Mouse (Mus musculus) embryonic facial prominence, embryonic 10.5 days (tissue): Measurements from ENCODE around the gene Dhx8. TPM values are rescaled to one million over a fixed set of nuclear protein-coding genes. Genes with fewer than 3 reads are reported as not detected.
A peak's percentile ranks its signal among the peaks of the same experiment; 100 is the strongest.

ENCODE experiments used
- DNase-seq: peaks from one replicate; pipeline ENCODE4 v3.0.0-alpha.2; 2017; ENCODE audit warnings: low spot score
- H3K27ac ChIP-seq: fragments of 300-500 bp; sonication (generic); replicated peaks from 2 replicates; pipeline ENCODE4 v1.5.1; 2016; ENCODE audit warnings: mild to moderate bottlenecking
- H3K27me3 ChIP-seq: fragments of 300-500 bp; sonication (generic); replicated peaks from 2 replicates; pipeline ENCODE4 v1.6.1; 2016; ENCODE audit warnings: low read depth, mild to moderate bottlenecking; ENCODE audit not compliant: poor library complexity, severe bottlenecking
- H3K36me3 ChIP-seq: fragments of 300-500 bp; sonication (generic); replicated peaks from 2 replicates; pipeline ENCODE4 v1.6.1; 2016; ENCODE audit warnings: mild to moderate bottlenecking, moderate library complexity
- H3K4me1 ChIP-seq: fragments of 300-500 bp; sonication (generic); 2 replicates; pipeline ENCODE4 v1.6.1; 2016
- H3K4me3 ChIP-seq: fragments of 300-500 bp; sonication (generic); 2 replicates; pipeline ENCODE4 v1.5.1; 2016; ENCODE audit warnings: mild to moderate bottlenecking, moderate library complexity
- H3K9me3 ChIP-seq: fragments of 300-500 bp; sonication (generic); 2 replicates; pipeline ENCODE4 v1.6.1; 2016; ENCODE audit warnings: mild to moderate bottlenecking
- WGBS: fragments of 180-500 bp; shearing (Covaris S2); methylation state at CpG from one replicate; pipeline ENCODE4 v1.1.7; 2016; 5-methylcytosine and 5-hydroxymethylcytosine counted together
- polyA plus RNA-seq: library from polyadenylated mRNA; unstranded; fragments of >200 nt; fragmentation: Nextera tagmentation; extraction: Ambion mirVana; gene quantifications from 2 replicates; pipeline ENCODE4 v1.2.1, GENCODE M21; 2016

The Dhx8 gene
- polyA plus RNA-seq, 1 experiment from 2014 or later = 52.3 TPM

DNA sequence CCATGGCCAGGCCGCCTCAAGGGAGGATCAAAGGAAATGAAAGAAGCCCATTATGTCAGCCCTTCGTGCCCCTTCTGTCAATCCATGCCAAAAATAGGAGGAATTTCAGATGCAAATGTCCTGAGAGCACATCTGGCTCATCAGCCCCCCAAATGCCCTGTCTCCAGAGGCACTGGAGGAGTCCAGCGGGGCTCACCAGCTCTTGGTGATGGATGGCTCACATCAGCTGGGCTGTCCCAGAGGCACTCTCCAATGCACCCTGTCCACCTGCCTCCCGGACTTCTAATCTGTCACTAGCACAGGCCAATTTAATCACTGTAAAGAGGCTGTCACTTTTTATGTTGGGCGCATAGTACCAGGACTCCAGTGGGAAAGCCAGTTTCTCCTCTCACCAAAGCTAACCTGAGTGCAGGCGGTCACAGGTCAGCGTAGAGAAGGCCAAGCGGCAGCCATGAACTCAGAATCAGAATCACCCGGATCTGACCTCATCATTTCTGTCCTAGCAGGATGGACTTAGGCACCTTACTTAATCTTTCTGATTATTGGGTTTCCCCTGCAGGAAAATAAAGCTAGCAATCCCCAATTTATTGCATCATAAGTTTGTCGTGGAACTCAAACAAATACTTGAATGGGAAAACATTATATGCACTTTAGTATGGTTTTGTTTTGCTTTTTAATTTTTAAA, 25.8 kb upstream of the Dhx8 start:
- no peak overlapping the region for H3K27ac ChIP-seq
- H3K4me3 ChIP-seq = no peak overlapping the region
- peaks cover 18% of the 10 kb centered on the region for H3K4me1 ChIP-seq
- no peaks in the 10 kb centered on the region for H3K27me3 ChIP-seq
- no peak for DNase-seq
- 82% methylated on average over 10 of the region's 10 CpGs for WGBS
- H3K9me3 ChIP-seq = no peaks in the 10 kb centered on the region
- H3K36me3 ChIP-seq = no peaks in the 10 kb centered on the region

GRCm38 (mm10) chr11:101708482-101708881, 24.2 kb upstream of the Dhx8 start:
- no peak overlapping the region for H3K4me3 ChIP-seq
- WGBS = 48% methylated on average over 5 of the region's 5 CpGs
- H3K9me3 ChIP-seq = no peaks in the 10 kb centered on the region
- no peaks in the 10 kb centered on the region for H3K36me3 ChIP-seq
- H3K27me3 ChIP-seq = no peaks in the 10 kb centered on the region
- peaks cover 14% of the 10 kb centered on the region for H3K4me1 ChIP-seq
- H3K27ac ChIP-seq = 0 out of 2 replicates have a peak overlapping the region, but pooled peaks have one; percentile 19
- DNase-seq = no peak

DNA sequence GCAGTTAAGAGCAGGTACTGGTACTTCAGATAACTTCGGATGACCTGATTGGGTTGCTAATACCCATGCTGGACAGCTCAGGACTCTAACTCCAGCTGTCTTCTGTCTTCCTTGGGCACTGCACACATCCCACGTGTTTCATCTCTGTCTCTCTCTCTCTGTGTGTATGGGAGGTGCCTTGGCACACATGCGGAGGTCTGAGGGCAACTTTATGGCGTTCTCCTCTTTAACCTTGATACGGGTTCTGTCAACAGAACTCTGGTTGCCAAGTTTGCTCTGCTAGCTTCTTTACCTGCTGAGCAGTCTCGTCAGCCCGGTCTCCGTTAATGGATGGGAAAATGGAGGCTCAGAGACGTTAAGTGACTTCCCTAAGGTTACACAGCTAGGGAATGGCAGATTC, 19.9 kb upstream of the Dhx8 start:
- peaks cover 6% of the 10 kb centered on the region for H3K4me1 ChIP-seq
- WGBS = 87% methylated on average over 9 of the region's 9 CpGs
- DNase-seq = no peak
- no peak overlapping the region for H3K27ac ChIP-seq
- no peaks in the 10 kb centered on the region for H3K36me3 ChIP-seq
- no peaks in the 10 kb centered on the region for H3K27me3 ChIP-seq
- no peak overlapping the region for H3K4me3 ChIP-seq
- H3K9me3 ChIP-seq = no peaks in the 10 kb centered on the region

DNA sequence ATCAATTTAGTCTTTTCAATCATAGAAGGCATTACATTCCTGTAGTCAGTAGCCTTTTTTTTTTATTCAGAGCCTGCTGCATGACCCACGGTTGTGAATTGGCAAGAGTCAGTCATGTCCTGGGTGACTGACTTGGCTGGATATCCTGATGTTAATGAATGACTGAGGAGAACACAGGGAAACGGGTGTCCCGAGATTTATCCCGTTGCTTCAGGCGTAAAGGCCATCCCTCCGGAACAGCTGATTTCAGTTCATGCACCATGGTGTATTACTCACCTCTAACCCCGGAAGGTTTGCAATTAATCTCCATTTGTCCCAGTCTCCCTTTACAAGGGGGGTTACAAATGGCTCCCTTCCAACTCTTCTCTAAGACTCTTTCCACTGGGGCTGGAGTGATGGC, 18.7 kb upstream of the Dhx8 start:
- no peak for DNase-seq
- Histone ChIP-seq H3K4me1 (peaks cover 10% of the 10 kb centered on the region), H3K4me3 (no peak overlapping the region), H3K27me3 (no peaks in the 10 kb centered on the region), H3K27ac (no peak overlapping the region), H3K36me3 (no peaks in the 10 kb centered on the region), H3K9me3 (no peaks in the 10 kb centered on the region)
- 81% methylated on average over 7 of the region's 7 CpGs for WGBS

GRCm38 (mm10) chr11:101718324-101718723, 14.4 kb upstream of the Dhx8 start:
- Histone ChIP-seq H3K27me3 (no peaks in the 10 kb centered on the region), H3K27ac (0 out of 2 replicates have a peak overlapping the region, but pooled peaks have one; percentile 14), H3K4me3 (no peak overlapping the region), H3K9me3 (no peaks in the 10 kb centered on the region), H3K36me3 (no peaks in the 10 kb centered on the region), H3K4me1 (peaks cover 10% of the 10 kb centered on the region)
- no peak for DNase-seq
- WGBS = 38% methylated on average over 4 of the region's 4 CpGs

GRCm38 (mm10) chr11:101719986-101720520, 12.7 kb upstream of the Dhx8 start:
- Histone ChIP-seq H3K27me3 (no peaks in the 10 kb centered on the region), H3K4me1 (peaks cover 10% of the 10 kb centered on the region), H3K9me3 (no peaks in the 10 kb centered on the region), H3K4me3 (no peak overlapping the region), H3K36me3 (no peaks in the 10 kb centered on the region), H3K27ac (no peak overlapping the region)
- WGBS = 80% methylated on average over 21 of the region's 21 CpGs
- DNase-seq = no peak

DNA sequence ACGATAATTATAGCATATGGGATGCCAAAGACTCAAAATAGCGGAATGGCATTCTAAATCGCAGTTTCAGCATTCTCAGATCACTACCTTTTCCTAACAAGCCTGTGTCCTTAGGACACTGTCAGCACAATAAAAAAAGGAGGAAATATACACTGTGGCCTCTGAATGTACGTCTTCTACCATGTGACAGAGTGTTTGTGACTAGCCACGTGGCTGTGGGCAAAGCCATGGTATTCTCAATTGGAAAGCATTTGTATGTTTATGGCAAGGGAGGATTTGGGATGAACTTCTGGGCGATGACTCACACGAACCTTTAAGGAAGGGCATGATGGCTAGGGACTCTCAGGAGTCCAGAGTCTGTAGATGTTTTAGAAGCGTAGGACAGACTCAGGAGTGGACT, 7.7 kb upstream of the Dhx8 start:
- no peaks in the 10 kb centered on the region for H3K27me3 ChIP-seq
- 85% methylated on average over 8 of the region's 8 CpGs for WGBS
- peaks cover 10% of the 10 kb centered on the region for H3K4me1 ChIP-seq
- no peak overlapping the region for H3K27ac ChIP-seq
- no peaks in the 10 kb centered on the region for H3K36me3 ChIP-seq
- DNase-seq = no peak
- no peaks in the 10 kb centered on the region for H3K9me3 ChIP-seq
- H3K4me3 ChIP-seq = no peak overlapping the region

GRCm38 (mm10) chr11:101726765-101727164, 6.0 kb upstream of the Dhx8 start:
- Histone ChIP-seq H3K4me1 (peaks cover 10% of the 10 kb centered on the region), H3K4me3 (no peak overlapping the region), H3K36me3 (no peaks in the 10 kb centered on the region), H3K27me3 (no peaks in the 10 kb centered on the region), H3K27ac (peak overlapping the region; percentile 21; the same call in 1 of the 2 replicates), H3K9me3 (no peaks in the 10 kb centered on the region)
- no peak for DNase-seq
- 47% methylated on average over 2 of the region's 2 CpGs for WGBS

- no peaks in the 10 kb centered on the region for H3K27me3 ChIP-seq
- WGBS = 71% methylated on average over 3 of the region's 3 CpGs
- peak; percentile 13 for DNase-seq
- H3K27ac ChIP-seq = no peak overlapping the region
- H3K36me3 ChIP-seq = peaks cover under 1% of the 10 kb centered on the region; the same call in 1 of the 2 replicates
- H3K9me3 ChIP-seq = no peaks in the 10 kb centered on the region
- H3K4me1 ChIP-seq = peaks cover 20% of the 10 kb centered on the region
- no peak overlapping the region for H3K4me3 ChIP-seq
Observed at GRCm38 (mm10) chr11:101729308-101729707, 3.4 kb upstream of the Dhx8 start.

DNA sequence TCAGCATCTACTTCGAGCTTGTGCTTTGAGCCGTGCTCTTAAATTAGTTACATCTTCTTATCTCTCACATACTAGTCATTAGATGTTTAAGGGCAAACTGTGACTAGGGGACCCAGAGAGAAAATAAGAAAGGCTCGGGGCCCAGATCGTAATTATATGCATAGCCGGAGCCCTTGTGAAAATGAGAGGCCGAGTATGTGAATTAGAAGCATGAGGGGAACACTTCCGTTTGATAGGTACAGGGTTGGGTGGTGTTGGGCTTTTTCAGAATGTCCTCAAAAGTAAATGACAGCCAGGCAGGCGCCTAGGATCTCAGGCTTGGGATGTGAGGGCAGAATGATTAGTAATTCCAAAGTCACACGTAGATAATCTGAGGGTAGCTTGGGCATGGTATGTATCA, 877 bp downstream of the Dhx8 start:
- Histone ChIP-seq H3K4me3 (peak overlapping the region; percentile 92), H3K36me3 (peaks cover 43% of the 10 kb centered on the region), H3K9me3 (no peaks in the 10 kb centered on the region), H3K27ac (peak overlapping the region; percentile 84), H3K4me1 (peaks cover 10% of the 10 kb centered on the region), H3K27me3 (no peaks in the 10 kb centered on the region)
- DNase-seq = no peak
- 37% methylated on average over 9 of the region's 9 CpGs for WGBS

GRCm38 (mm10) chr11:101756616-101757015, 23.9 kb downstream of the Dhx8 start:
- Histone ChIP-seq H3K4me1 (no peaks in the 10 kb centered on the region), H3K4me3 (no peak overlapping the region), H3K9me3 (no peaks in the 10 kb centered on the region), H3K27ac (no peak overlapping the region), H3K27me3 (no peaks in the 10 kb centered on the region), H3K36me3 (peaks cover 98% of the 10 kb centered on the region)
- no peak for DNase-seq
- WGBS = 95% methylated on average over 8 of the region's 8 CpGs

DNA sequence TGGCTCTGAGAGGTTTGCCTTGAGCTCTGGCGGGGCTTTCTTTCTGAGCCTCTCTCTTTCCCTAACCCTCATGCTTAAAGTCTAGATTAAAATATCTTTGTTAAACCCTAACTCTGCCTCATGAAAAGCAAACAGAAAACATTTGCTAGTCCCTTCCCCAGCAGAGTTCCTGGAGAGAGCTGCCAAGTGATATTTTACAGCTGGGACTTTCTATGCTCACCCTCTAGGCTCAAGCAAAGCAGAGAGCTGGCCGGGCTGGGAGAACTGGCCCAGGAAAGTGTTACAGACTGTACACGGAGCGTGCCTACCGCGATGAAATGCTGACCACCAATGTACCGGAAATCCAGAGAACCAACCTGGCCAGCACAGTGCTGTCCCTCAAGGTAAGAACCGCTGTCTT, 24.6 kb downstream of the Dhx8 start:
- no peak for DNase-seq

GRCm38 (mm10) chr11:101758431-101758830, 25.7 kb downstream of the Dhx8 start:
- Histone ChIP-seq H3K9me3 (no peaks in the 10 kb centered on the region), H3K4me1 (no peaks in the 10 kb centered on the region), H3K27me3 (no peaks in the 10 kb centered on the region), H3K27ac (no peak overlapping the region), H3K4me3 (no peak overlapping the region), H3K36me3 (peaks cover 96% of the 10 kb centered on the region)
- DNase-seq = no peak
- WGBS = 84% methylated on average over 5 of the region's 5 CpGs

More for the DNA sequence above, 24.6 kb downstream of the Dhx8 start:
- no peak overlapping the region for H3K4me3 ChIP-seq
- whole genome bisulfite sequencing = 93% methylated on average over 8 of the region's 8 CpGs
- no peak overlapping the region for H3K27ac ChIP-seq
- H3K36me3 ChIP-seq = peaks cover 98% of the 10 kb centered on the region
- no peaks in the 10 kb centered on the region for H3K9me3 ChIP-seq
- no peaks in the 10 kb centered on the region for H3K4me1 ChIP-seq
- H3K27me3 ChIP-seq = no peaks in the 10 kb centered on the region
